Mouse (Mus musculus) liver, embryonic 14.5 days (tissue): Measurements from ENCODE around the gene Arl15. TPM values are rescaled to one million over a fixed set of nuclear protein-coding genes. Genes with fewer than 3 reads are reported as not detected.
A peak's percentile ranks its signal among the peaks of the same experiment; 100 is the strongest.

Experiments
- ATAC-seq: fragments of 200-750 bp; cut with Nextera tagmentation; 2 replicates; pipeline ENCODE4 v1.8.0; 2017; ENCODE audit warnings: moderate number of reproducible peaks, mild to moderate bottlenecking, moderate library complexity; ENCODE audit not compliant: insufficient read depth
- DNase-seq, 3 experiments: peaks; one replicate each; pipeline ENCODE4 v3.0.0-alpha.2; 2012 to 2013; ENCODE audit warnings: low read depth in 3 of 3, low spot score in 3 of 3
- H3K27ac ChIP-seq: fragments of 300-500 bp; sonication (generic); 2 replicates; pipeline ENCODE4 v1.5.1; 2014; ENCODE audit warnings: moderate library complexity, mild to moderate bottlenecking, control low read depth, inconsistent platforms
- H3K27me3 ChIP-seq: fragments of 300-500 bp; sonication (generic); 2 replicates; pipeline ENCODE4 v1.6.1; 2014; ENCODE audit warnings: mild to moderate bottlenecking, low read length, moderate library complexity; ENCODE audit not compliant: control insufficient read depth, insufficient read depth
- H3K36me3 ChIP-seq: fragments of 300-500 bp; sonication (generic); replicated peaks from 2 replicates; pipeline ENCODE4 v1.6.1; 2014; ENCODE audit warnings: low read depth; ENCODE audit not compliant: control insufficient read depth, insufficient read depth
- H3K4me1 ChIP-seq, 2 experiments: fragments of 200-500 bp in 1 of 2; fragments of 300-500 bp in 1 of 2; sonication (generic) in 1 of 2; replicated peaks; 2 replicates each; pipeline ENCODE4 v1.6.1; 2012 to 2014; ENCODE audit warnings: antibody characterized with exemption in 1 of 2, inconsistent platforms in 1 of 2, low read length in 1 of 2; ENCODE audit not compliant: control insufficient read depth in 2 of 2, insufficient read depth in 2 of 2
- H3K4me2 ChIP-seq: fragments of 300-500 bp; sonication (generic); 2 replicates; pipeline ENCODE4 v1.6.1; 2014; ENCODE audit warnings: low read depth, mild to moderate bottlenecking, control low read depth, moderate library complexity
- H3K4me3 ChIP-seq, 2 experiments: fragments of 200-500 bp in 1 of 2; fragments of 300-500 bp in 1 of 2; sonication (generic) in 1 of 2; 2 replicates each; pipeline ENCODE4 v1.5.1; 2012 to 2014; ENCODE audit warnings: low read depth in 2 of 2, low read length in 2 of 2, mild to moderate bottlenecking in 2 of 2, control low read depth in 1 of 2, inconsistent platforms in 1 of 2, moderate library complexity in 1 of 2; ENCODE audit not compliant: insufficient read depth in 1 of 2
- H3K9ac ChIP-seq: fragments of 300-500 bp; sonication (generic); replicated peaks from 2 replicates; pipeline ENCODE4 v1.6.1; 2014; ENCODE audit warnings: mild to moderate bottlenecking, control low read depth, moderate library complexity
- H3K9me3 ChIP-seq: fragments of 300-500 bp; sonication (generic); 2 replicates; pipeline ENCODE4 v1.6.1; 2016; ENCODE audit warnings: low read length, mixed read lengths; ENCODE audit not compliant: control insufficient read depth
- CTCF ChIP-seq: IDR thresholded peaks from 2 replicates; pipeline ENCODE4 v1.5.1; 2016; ENCODE audit warnings: antibody characterized with exemption, low read depth, control low read depth
- EP300 ChIP-seq: IDR thresholded peaks from 2 replicates; pipeline ENCODE4 v1.6.1; 2016; ENCODE audit warnings: antibody characterized with exemption, low read depth
- WGBS: fragments of 180-500 bp; shearing (Covaris S2); extraction: QIAGEN DNeasy Blood & Tissue Kit; methylation state at CpG from one replicate; pipeline ENCODE4 v1.1.7; 2014; ENCODE audit not compliant: insufficient replicate concordance; 5-methylcytosine and 5-hydroxymethylcytosine counted together
- polyA plus RNA-seq, 2 experiments: library from polyadenylated mRNA; depleted of rRNA in 1 of 2; stranded (reverse) in 1 of 2; unstranded in 1 of 2; fragments of >200 nt; fragmentation: Nextera tagmentation in 1 of 2; extraction: Ambion mirVana in 1 of 2; gene quantifications; 2 replicates each; pipeline versions ENCODE4 v1.2.1 to v1.2.3; 2012 to 2014

Arl15 gene
- polyA plus RNA-seq, 2 experiments = 2.0 to 2.6 TPM

DNA sequence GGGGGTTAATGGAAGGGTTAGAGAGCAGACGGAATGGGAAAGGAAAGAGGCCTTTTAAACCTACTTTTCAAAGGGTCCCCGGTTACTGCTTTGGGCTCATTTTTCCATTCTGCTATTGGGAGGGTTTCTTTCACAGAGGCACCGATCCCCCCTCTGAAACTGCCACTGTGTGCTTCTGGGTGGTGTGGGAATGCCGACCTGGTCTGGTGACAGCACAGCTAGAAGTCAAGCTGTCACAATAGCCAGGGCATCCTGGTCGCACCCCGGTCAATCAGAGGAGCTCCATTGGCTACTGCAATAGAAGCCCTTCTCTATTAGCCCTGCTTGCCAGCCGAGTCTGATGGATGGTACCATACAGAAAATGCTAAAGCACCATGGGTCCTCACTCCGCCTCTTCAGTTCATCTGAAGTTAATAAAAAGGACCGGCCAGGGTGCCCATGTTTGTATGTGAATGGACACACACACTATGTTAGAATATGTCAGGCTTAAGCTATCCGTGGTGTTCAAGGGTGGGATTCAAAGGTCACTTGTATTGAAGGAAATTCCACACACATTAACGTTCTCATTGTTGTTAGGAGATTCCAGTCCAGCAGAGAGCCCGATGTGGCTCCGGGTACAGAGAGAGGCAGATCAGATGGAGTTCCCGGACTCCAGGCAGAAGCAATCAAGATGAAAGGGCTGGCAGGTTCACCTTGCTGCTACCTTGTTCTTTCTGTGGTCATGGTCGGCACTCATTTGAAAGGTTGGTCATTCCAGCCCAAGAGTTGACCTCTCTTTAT, 258.3 kb downstream of the Arl15 start:
- no peaks in the 10 kb centered on the region for H3K4me1 ChIP-seq
- DNase-seq (no peak), ATAC-seq (no peak)
- H3K27me3 ChIP-seq = no peaks in the 10 kb centered on the region
- H3K9ac ChIP-seq = no peak overlapping the region
- TF ChIP-seq CTCF (no peak), EP300 (no peak)
- H3K4me2 ChIP-seq = no peak overlapping the region
- WGBS = 75% methylated on average over 15 of the region's 15 CpGs
- no peaks in the 10 kb centered on the region for H3K36me3 ChIP-seq
- H3K27ac ChIP-seq = no peak overlapping the region
- no peak overlapping the region for H3K4me3 ChIP-seq
- H3K9me3 ChIP-seq = no peaks in the 10 kb centered on the region

DNA sequence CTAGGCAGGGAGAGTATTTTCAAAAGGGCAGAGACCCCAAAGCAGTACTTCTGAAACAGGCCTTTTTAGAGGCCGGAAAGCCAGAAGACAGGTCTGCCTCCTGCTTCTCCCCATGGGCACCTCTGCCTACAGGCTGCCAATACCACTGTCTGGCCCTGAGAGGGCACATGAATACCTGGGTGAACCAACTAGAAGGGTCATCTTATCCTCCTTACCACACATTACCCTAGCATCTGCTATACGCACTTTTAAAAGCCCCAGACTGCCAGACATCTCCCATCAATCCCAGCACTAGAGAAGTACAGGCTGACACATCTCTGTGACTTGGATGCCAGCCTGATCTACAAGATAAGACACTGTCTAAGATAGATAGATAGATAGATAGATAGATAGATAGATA, 259.0 kb downstream of the Arl15 start:
- no peak for DNase-seq
- Histone ChIP-seq H3K4me2 (no peak overlapping the region), H3K27me3 (no peaks in the 10 kb centered on the region), H3K4me3 (no peak overlapping the region), H3K9ac (no peak overlapping the region), H3K36me3 (no peaks in the 10 kb centered on the region), H3K9me3 (no peaks in the 10 kb centered on the region), H3K27ac (no peak overlapping the region), H3K4me1 (no peaks in the 10 kb centered on the region)
- TF ChIP-seq CTCF = no peak
- TF ChIP-seq EP300 = no peak
- 89% methylated on average over 2 of the region's 2 CpGs for WGBS
- ATAC-seq = no peak

DNA sequence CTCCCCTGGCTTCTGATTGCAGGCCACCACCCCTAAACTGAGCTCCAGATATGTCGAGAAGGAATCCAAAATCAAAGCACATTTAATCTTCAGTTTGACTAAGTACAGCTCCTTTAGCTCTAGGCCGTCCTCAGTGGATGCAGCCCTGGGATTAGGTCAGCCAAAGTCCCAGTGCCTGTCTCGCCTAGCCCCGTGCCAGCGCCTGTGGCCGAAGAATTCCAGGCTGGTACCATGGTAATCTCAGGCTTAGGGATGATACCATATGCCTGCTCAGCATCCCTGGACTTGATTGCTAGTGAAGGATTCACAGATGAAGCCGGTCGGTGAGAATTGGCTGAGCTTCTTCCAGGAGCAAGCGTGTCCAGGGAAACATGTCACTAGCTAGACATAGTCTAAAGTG, 261.4 kb downstream of the Arl15 start:
- TF ChIP-seq EP300 (no peak), CTCF (no peak)
- Histone ChIP-seq H3K27me3 (no peaks in the 10 kb centered on the region), H3K4me1 (no peaks in the 10 kb centered on the region), H3K4me3 (no peak overlapping the region), H3K9ac (no peak overlapping the region), H3K9me3 (no peaks in the 10 kb centered on the region), H3K4me2 (no peak overlapping the region), H3K27ac (no peak overlapping the region), H3K36me3 (no peaks in the 10 kb centered on the region)
- no peak for DNase-seq
- no peak for ATAC-seq
- 77% methylated on average over 9 of the region's 9 CpGs for WGBS

DNA sequence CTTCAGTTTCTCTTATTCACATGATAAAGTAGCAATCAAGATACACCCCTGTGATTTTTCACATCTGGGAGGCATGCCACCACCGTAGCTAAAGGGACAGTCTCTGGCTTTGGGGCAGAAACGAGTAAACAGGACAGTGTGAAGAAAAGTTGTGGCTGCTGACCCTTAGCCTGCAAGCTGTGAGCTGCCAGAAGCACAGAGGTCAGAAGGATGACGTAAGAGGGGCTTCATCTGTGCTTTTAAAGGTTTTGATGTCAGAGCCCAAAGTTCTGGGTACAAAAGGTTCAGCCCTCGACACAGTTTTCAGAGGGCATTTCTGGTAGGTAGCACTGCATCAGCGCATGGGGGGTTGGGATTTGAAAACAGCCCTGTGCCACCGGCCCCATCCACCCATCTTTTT, 266.0 kb downstream of the Arl15 start:
- Histone ChIP-seq H3K4me3 (no peak overlapping the region), H3K4me2 (no peak overlapping the region), H3K4me1 (0 out of 4 replicates have a peak, but pooled peaks cover 0 to 2% of the 10 kb centered on the region in 2 experiments), H3K9me3 (no peaks in the 10 kb centered on the region), H3K36me3 (no peaks in the 10 kb centered on the region), H3K9ac (no peak overlapping the region), H3K27me3 (no peaks in the 10 kb centered on the region), H3K27ac (no peak overlapping the region)
- DNase-seq (peak in 1 of 3 experiments; percentile 11), ATAC-seq (peak; percentile 37; the same call in 1 of the 2 replicates)
- no peak for TF ChIP-seq EP300
- no peak for TF ChIP-seq CTCF
- 65% methylated on average over 6 of the region's 6 CpGs for WGBS

DNA sequence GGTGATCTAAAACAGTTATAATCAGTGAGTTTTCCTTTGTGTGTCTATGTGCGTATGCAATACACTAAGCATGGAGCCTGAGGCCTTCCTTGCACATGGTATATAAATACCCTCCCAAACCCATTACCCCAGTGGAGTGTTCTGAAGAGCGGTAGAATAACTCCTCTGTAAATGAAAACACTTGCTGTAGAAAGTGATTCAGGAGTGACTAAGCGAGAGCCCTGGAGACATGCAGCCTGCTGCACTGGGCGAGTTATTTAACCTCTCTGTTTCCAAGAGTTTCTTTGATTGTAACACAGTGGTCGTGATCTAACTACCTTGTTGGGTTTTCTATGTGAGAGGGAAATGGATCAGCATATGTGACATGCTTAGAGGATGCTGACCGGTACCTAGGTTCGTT, 266.9 kb downstream of the Arl15 start:
- H3K36me3 ChIP-seq = no peaks in the 10 kb centered on the region
- no peaks in the 10 kb centered on the region for H3K27me3 ChIP-seq
- no peak for ATAC-seq
- H3K9me3 ChIP-seq = no peaks in the 10 kb centered on the region
- H3K4me3 ChIP-seq = no peak overlapping the region
- H3K27ac ChIP-seq = no peak overlapping the region
- 82% methylated on average over 7 of the region's 7 CpGs for WGBS
- H3K4me1 ChIP-seq = peaks cover 0 to 4% of the 10 kb centered on the region in 2 experiments; a peak in 1 of 4 replicates
- DNase-seq = no peak
- H3K9ac ChIP-seq = no peak overlapping the region
- H3K4me2 ChIP-seq = no peak overlapping the region
- no peak for TF ChIP-seq CTCF
- TF ChIP-seq EP300 = no peak
